Mouse (Mus musculus): Measurements from ENCODE around the gene Macrod1.
A peak's percentile ranks its signal among the peaks of the same experiment; 100 is the strongest.
"Not testable (repeated sequence)": the region's sequence is repeated elsewhere in the genome, so short reads cannot be mapped to it uniquely, and the experiment has no call there.

The Macrod1 gene

DNA sequence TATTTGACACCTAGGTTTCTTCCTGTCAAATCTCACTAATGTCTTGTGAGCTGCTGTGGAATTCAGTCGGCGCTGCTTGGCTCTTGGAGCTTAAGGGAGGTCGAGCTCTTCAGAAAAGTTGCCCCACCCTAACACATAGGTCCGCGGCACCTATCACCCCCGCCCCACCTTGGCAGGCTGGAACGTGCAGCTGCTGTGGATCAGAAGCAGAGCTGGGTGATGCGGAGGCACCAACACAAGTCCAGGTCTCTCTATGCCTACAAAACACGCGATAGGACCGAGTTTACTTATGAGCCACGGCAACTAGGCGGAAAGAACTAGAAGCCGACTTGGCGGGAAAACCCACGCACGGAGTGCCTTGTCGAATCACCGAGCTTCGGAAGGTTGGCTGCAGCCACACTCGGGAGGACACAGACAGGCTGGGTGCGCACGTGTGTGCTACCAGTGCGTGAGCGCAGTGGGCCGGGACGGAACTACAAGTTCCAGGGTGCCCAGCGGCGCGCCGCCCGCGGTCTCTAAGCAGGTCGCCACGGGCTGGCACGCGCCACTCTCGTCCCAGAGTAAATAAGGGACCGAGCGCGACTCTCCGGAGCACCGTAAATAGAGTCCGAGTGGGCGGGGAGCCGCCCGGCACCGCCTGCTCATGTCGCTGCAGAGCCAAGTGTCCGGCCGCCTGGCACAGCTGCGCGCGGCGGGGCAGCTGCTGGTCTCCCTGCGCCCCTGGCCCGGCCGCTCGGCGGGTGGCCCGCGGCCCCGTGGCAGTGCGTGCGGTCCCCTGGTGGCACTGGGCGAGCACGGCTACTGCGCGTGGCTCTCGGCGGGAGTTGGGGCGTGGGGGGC is at the start of gene Macrod1:
Macrod1 (plus strand) TSS at position 563 of the 840 bp plus-strand sequence.
- DNase-seq (ENCODE audit: low read depth, low spot score), result peak; percentile 89

DNA sequence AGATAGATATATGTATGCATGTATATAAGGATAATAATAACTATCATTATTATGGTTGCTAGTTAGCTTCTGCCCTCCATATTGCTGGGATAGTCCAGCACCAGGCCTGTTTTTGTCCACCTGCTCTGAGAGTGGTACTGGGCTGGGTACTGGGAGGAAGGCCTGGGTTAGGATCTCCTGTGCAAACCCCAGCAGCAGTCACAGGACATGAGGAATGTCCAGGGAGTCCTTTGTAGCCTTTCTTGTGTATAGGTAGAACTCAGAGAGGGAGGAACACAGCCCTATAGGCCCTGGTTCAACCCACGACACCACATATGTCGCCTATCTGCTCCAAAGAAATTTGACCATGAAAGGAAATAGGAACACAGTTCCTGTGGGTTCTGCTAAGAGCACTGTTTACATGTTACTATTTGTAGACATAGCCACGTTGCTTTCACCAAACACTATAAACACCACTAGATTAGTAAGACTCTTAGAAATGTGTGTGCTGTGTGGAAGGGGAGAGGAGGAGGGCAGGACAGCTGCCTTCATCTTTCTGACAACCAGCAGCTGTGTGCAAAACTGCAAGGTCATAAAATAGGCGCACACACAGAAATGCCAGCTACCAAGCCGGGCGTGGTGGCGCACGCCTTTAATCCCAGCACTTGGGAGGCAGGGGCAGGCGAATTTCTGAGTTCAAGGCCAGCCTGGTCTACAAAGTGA is 49.6 kb upstream of the Macrod1 start:
- no peak for DNase-seq (ENCODE audit: low read depth, low spot score)

DNA sequence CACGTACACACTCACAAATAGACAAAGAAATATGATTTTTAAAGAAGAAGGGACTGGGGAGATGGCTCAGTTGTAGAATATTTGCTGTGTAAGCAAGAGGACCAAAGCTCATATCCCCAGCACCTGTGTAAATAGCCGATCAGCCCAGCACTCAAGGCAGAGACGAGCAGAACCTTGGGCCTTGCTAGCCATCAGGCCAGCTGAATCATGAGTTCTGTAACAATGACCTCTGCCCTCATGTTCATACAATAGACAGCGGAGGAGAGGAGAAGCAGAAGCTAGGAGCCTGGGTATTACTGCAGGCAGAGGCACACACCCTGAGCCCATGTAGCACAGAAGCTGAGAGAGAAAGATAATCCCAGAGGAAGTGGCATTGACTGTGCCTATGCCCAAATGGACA is 44.2 kb upstream of the Macrod1 start:
- DNase-seq (ENCODE audit: low read depth, low spot score), result no peak

DNA sequence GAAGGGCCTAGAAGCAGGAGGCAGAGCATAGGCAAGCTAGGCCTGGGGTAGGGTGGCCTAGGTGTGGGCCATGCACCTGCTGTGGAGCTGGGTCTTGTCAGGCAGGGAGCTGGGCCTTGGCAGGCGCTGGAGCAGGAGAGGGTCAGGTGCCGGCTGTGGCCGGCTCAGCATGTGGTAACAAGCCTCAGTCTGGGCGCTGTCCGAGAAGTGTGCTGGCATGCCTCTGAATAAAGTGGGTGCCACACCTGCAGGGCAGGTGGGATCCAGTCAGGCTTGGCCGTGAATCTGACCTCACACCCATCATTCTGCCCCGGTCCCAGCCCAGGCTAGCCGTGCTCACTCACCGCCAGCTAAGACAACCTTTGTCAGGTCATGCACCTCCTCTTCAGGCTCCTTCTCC is 42.6 kb upstream of the Macrod1 start:
- DNase-seq (ENCODE audit: low read depth, low spot score), result no peak

DNA sequence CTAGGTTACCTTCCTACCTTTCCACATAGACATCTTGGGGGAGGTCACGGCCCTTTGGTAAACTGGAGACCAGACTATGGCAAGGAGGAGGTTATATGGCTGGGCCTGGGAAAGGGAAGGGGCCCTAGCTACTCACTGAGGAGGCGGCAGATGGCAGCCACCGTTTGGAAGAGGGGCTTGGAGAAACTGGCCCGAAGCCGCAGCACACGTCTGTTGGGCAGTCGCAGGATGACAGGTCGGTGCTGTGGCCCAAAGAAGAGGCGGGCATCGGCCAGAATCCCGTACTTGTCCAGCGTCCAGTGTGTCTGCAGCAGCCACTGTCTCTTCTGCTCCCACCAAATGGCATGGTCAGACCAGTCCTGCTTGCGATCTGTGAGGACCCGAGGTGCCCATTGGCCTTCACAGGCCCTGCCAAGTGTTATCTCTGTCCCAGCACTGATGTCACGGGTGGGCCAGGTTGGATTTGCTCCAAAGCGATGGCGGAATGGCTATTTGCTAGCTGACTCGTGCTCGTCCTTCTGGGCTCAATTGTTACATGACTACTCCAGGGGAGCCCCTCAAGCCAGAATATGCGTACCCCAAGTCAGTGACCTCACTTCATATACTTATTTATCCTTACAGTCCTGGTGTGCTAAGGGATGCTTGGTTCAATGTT is 42.0 kb upstream of the Macrod1 start:
- DNase-seq (ENCODE audit: low read depth, low spot score), result no peak

DNA sequence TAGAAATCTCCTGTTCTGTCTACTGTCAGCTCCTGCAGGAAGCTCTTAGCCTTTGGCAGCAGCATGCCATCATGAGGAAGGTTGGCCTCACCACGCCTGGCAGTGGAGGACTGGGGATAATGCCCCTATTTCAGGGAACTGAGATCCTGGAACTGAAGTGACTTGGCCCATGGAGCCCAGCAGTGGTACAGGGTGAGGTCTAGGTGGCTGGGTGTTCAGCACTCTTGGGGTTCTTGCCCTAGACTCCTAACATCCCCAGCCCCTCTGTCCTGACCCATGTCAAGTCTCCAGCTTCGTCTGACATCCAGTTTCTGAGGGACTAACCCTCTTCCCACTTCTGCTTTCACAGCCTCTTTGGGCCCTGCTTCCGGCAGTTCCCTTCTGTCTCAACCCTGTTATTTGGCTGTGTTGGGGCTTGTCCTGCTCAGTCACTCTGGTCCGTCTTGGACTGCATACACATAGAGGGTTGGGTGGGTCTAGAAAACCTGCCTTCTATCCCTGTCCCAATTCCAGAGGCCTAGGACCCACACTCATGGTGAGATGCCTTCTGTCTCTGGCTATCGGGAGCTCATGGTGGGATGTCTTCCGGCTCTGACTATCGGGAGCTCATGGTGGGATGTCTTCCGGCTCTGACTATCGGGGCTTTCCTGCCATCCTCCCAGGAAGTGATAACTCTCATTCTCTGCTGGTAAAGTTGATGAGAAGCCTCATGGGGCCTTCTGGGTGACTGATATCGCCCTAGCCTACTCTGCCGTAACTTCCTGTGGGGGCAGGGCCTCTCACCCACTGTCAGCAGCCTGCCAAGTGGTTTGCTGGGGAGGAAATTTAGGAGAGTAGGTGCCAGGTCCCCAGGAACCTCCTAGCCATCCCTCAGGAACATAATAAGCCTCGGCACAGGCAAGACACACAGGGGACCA is 38.8 kb upstream of the Macrod1 start:
- peak; percentile 88 for DNase-seq (ENCODE audit: low read depth, low spot score)

DNA sequence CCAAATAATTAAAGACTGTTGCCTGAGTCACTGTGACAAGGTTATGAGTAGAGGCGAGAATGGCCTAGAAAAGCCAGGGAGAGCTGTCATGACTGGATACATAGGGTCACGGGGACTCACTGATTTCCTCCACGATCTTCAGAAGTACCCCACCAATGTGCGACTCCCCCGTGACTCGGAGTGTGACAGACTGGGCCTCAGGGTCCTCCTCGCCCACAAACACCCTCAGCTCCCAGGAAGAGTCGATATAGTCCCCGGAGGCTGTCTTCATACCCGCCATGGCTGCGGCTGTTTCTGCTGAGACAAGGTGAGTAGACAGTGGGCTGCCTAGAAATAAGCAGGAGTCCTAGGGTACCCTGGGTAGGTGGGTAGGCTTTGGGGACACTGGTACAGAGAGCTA is 38.1 kb upstream of the Macrod1 start:
- no peak for DNase-seq (ENCODE audit: low read depth, low spot score)

DNA sequence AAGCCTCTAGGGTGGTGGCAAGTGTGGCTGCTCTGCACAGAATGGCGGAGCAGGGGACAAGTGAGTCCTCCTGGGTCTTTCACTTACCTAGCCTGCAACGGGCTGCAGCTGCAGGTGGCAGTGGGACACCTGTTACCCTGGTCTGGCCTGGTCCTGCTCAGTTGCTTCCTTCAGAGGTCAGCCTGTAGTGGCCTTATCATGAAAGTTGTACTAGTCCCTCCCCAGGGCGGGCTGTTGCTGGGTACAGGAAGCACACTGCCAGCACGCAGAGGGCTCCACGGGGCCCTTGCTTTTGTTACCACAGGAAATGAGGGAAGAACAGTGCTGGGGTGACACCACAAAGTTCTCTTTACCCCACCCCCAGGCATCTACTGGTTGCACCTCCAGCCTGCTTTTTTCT is 37.4 kb upstream of the Macrod1 start, which contains the start of gene Fermt3:
Fermt3 (minus strand) TSS at position 279 of the 400 bp plus-strand sequence.
- DNase-seq (ENCODE audit: low read depth, low spot score), result peak; percentile 86

DNA sequence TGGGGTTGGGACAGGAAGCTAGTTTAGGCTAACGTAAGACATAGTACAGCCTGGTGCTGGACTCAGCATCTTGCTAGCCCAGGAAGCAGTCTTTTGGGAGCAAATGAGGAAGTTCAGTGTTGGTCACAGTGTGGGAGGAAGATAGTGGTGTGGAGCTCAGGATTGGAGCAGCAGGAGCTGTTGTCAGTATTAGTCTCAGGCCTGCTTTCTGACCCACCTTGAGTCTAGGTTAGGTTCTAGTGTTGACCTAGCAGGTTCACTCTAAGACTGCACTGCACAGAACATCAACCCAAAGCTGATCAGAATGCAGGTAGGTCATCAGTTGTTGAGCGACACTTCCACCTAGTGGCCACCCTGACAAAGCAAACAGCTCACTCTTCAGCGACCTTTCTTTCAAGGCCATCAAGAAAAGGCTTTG is 36.4 kb upstream of the Macrod1 start:
- peak; percentile 80 for DNase-seq (ENCODE audit: low read depth, low spot score)

DNA sequence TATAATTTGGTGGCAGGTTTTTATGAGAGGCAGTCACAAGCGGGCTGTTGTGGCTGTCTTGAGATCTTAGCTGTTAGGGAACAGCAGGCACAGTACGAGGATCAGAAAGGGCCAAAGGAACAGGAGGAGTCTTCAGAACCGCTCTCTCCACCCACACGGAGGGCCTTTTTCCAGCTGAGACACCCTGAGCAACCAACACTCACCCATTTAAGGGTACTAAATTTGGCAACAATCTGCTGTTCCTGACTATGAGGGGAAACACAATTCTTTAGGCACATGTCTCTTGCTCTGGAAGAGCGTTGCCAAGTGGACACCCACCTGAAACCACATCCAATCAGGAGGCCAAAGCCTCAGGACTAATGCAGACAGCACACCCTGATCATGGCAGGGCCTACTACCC is 27.1 kb upstream of the Macrod1 start:
- no peak for DNase-seq (ENCODE audit: low read depth, low spot score)

DNA sequence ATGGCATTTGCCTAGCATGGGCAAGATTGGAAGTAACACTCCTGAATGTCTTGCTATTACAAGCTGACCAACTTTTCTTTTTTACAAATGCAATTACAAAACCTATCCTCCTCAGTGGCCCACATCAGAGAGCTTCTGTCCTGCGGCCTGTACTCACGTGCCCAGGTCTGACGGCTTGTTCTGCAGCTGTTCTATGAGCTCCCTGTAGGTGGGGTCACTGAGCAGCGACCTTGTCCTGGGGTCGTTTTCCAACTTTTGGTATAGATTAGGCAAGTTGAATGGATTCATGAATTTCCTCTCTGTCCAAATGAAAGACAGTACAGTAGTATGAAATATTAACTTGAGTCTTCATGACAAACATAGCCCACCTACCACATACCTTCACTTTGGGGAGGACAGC is 22.6 kb upstream of the Macrod1 start:
- DNase-seq (ENCODE audit: low read depth, low spot score), result no peak

DNA sequence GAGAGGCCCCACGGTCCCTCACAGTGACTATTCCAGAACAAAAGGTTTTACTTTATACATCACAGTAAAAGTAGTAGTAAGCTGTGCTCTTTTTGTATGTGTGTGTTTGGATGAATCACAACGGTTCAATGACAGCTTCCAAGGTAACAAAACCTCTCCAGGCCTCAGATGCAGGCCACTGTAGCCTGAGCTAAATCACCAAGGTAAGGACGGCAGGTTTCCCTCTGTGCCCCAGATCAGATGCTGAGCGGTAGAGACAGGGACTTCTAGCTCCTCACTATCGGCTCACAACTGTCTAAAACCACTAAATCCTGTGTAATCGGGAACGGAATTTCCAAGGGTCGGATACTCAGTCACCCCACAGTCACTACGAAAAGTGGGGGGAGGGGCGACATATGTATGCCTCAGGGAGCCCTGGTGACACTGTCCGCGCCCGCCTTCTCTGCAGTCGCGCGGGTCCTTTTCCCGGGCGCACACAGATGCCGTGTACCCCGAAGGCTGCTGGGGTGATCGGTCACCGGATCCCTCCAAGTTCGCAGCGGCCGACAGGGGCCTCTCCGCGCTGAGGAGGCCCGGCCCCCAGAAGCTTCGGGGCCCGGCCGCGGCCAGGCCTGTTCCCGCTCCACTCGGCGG is 17.4 kb upstream of the Macrod1 start:
- peak; percentile 62 for DNase-seq (ENCODE audit: low read depth, low spot score)

DNA sequence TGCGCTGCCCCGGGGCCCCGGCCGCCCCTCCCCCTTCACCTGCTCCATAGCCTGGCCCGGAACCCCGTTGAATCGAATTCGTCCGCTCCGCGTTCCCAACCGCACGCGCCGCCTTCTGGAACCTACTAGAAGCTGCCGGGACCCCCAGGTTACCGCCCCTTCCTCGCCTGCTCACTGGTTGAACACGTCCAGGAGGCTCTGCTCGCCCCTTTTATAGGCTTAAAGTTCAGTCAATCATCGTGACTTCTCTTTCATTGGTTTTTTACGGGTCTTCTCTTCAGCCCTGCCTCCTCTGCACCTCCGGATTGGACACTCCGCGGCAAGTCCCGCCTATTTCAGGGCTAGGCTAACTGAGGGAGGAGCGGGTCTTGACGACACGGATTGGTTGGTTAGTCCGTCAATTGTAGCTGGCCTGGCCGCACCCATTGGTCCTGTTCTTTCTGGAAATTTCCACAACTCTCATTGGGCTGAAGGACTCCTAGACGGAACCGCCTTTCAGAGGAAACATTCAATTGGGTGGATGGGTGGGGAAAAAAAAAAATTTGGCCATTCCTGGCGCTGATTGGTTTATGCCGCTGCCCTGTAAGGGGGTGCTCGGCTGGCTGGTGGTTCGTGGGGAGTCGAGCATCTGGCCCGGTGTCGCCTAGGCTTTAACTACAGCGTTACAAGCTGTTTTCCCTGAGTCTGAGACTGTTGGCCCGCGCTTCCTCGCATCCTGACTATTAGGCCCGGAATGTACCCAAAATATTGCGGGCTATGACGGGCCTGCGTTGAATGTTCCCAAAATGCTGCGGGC is 16.6 kb upstream of the Macrod1 start, which contains the start of gene Stip1:
Stip1 (minus strand) TSS at position 127 of the 796 bp plus-strand sequence.
- peak; percentile 100 for DNase-seq (ENCODE audit: low read depth, low spot score)

DNA sequence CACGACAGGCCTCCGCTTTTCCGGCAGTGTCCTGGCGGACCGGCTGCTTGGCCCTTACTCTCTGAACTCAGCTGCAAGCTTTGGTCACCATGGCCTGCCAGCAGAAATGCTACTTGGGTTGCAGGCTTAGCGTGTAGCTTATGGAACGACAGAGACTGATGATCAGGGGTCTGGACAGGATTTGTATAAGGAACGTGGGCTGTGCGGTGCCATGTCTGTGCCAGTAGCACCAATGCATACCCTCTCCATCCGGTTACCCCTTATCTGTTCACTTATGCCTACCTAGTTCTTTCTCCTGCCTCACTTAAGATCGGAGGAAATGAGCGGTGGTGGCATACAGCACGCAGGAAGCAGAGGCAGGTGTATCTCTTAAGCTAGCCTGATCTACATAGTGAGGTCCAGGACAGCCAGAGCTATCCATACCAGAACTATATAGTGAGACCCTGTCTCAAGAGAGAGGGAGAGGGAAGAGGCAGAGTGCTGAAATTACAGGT is 15.9 kb upstream of the Macrod1 start:
- DNase-seq (ENCODE audit: low read depth, low spot score), result peak; percentile 79

DNA sequence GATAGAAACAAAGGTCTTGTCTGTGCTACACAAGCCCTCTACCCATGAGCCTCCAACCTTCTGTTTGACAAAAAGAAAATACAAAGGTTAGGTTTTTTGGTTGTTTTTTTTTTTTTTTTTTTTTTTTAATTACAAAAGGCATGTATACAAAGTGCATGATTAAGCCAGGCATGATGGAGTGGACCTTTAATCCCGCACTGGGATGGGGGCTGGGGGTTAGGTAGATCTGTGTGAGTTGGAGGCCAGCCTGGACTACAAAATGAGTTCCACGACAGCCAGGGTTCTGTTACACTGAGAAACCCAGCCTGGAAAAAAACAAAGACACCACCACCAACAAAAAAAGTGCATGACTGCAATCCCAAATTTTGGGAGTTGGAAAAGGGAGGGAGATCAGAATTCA is 15.4 kb upstream of the Macrod1 start:
- no peak for DNase-seq (ENCODE audit: low read depth, low spot score)

DNA sequence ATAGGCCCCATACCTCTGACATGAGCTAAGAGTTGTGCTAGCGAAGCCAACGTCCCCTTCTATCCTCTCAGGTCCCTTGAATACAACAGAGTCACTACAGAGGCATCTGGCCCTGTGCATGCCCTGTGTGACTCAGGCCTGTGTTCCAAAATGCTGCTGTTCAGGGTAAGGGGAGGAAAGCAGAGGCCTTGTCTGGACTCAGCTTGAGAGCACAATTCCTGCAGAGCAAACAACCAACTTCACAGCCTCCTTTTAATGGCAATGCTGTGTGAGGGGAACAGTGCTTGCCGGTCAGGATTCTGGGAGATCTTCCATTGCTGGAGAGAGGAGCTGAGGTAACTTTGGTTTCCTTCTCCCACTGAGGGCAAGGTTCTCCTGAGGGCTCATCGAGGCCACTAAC is 12.3 kb upstream of the Macrod1 start:
- DNase-seq (ENCODE audit: low read depth, low spot score), result no peak

DNA sequence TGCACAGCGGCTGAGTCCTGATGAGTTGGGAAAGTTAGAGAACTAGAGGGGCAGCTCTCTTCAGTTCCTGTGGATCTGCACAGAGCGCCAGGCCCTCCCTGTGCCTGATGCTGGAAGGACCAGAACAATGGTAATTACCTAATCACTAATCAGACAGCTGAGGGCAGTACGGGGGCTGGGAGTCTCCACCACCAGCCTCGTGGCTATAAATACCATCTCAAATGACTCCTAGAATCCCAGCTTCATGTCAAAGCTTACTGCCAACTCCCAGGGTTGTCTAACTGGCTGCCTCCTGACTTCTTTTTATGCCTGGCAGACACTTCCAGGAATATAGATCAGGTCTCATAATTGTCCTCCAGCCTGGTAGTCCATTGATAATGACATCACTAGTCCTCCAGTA is 11.9 kb upstream of the Macrod1 start:
- no peak for DNase-seq (ENCODE audit: low read depth, low spot score)

DNA sequence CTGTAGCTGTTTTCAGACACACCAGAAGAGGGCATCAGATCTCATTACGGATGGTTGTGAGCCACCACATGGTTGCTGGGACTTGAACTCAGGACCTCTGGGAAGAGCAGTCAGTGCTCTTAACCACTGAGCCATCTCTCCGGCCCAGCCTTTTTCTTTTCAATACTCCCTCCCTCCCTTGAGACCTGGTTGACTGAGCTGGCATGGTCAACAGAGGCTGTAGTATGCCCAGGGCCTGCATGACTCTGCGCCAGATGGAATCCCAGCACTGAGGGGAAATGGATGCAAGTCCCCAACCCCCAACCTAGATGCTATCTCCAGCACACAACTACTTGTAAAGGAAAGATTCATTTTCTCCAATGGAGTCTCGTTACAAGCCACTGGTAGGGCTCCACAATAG is 3.2 kb upstream of the Macrod1 start:
- not testable (repeated sequence) for DNase-seq (ENCODE audit: low read depth, low spot score)

DNA sequence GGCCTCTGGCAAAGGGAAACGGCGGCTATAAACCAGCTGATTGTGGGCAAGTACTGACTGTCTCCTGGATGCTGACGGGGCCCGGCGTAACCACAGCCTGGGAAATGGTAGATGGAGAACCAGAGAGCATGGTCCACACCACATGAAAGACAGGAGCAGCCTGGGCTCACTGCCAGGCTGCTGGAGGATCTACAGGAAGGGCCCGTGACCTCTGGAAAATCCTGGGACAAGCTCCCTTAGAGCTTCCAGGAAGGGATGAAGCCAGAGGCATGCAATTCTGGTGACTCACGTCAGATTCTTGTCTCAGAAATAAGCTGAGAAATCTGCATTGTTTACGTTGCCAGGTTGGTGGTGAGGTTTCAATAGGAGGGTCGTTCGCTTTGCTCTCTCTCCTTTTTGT is 1.8 kb upstream of the Macrod1 start:
- DNase-seq (ENCODE audit: low read depth, low spot score), result no peak

DNA sequence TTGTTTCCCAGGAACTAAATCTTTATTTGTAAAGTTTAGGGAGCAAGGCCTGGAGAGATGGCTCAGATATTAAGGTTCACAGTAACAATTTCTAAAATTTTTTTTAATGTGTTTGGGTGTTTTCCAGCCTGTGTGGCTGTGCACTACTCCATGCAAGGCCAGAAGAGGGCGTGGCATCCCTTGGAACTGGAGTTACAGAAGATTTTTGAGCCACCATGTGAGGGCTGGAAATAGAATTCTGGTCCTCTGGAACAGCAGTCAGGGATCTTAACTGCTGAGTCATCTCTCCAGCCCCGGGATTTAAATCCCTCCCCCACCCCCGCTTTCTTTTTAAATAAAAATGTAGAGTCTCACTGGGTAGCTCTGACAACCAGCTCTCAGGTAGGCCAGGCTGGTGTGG is 1.4 kb upstream of the Macrod1 start:
- peak; percentile 29 for DNase-seq (ENCODE audit: low read depth, low spot score)

Data from A20 (cell line).